Mouse (Mus musculus): ENCODE measurements around the gene Vsig10l. TPM values are rescaled to one million over a fixed set of nuclear protein-coding genes. Genes with fewer than 3 reads are reported as not detected.

The Vsig10l gene
- polyA plus RNA-seq (2012; rRNA removed): 0.81 and 0.91 TPM in 2 replicates

GRCm38 (mm10) chr7:43462851-43463250 is at the start of gene Vsig10l:
TSS of gene Vsig10l (plus strand) at chr7:43463151.

DNA sequence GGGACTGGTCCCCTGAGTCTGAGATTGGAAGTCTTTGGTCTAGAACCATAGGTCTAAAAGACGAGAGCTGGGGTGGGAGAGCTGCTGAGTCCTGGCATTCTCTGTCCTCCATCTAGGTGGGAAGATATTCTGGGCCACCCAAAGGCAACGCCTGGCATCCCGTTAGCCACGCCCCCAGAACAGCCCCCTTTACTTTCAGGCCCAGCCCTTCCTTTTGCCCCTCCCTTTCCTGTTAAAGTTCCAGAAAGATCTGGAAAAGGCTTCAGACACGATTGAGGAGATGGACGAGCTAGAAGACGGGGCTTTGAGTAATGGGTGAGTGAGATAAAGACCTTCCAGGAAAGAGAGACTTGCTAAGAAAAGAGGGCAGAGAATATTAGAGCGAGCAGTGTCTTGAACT is 35.5 kb upstream of the Vsig10l start, which contains the start of gene Lim2:
Gene Lim2, plus strand, starts transcription at position 265 of the 400 bp plus-strand sequence.

GRCm38 (mm10) chr7:43436341-43437255 is 26.4 kb upstream of the Vsig10l start, which contains the start of gene Nkg7:
TSS of gene Nkg7 (plus strand) at chr7:43437073.

GRCm38 (mm10) chr7:43440482-43440881 is 22.5 kb upstream of the Vsig10l start, which contains the start of gene Cldnd2:
TSS of gene Cldnd2 (plus strand) at chr7:43440782.

GRCm38 (mm10) chr7:43443917-43444293 is 19.0 kb upstream of the Vsig10l start, which contains the start of the genes Etfb and Gm45233:
TSS of gene Etfb (plus strand) at chr7:43444083.
TSS of gene Gm45233 (plus strand) at chr7:43444128.

GRCm38 (mm10) chr7:43489631-43490125 is 26.7 kb downstream of the Vsig10l start, which contains the start of gene Iglon5:
TSS of gene Iglon5 (minus strand) at chr7:43490075.

Other genes starting within 250 kb of the Vsig10l start
- 4.6 and 5.2 TPM in 2 replicates for gene Zfp715, start 149.9 kb upstream of the Vsig10l start, polyA plus RNA-seq (2012; rRNA removed)
- 1.7 and 1.8 TPM in 2 replicates for gene Siglecf, start 111.8 kb upstream of the Vsig10l start, polyA plus RNA-seq (2012; rRNA removed)
- 5.8 and 6.3 TPM in 2 replicates for gene Siglecg, start 54.9 kb upstream of the Vsig10l start, polyA plus RNA-seq (2012; rRNA removed)
- gene Lim2, start 35.5 kb upstream of the Vsig10l start, polyA plus RNA-seq (2012; rRNA removed): 0.06 and 0.07 TPM in 2 replicates
- 6.7 and 6.9 TPM in 2 replicates for gene Nkg7, start 26.1 kb upstream of the Vsig10l start, polyA plus RNA-seq (2012; rRNA removed)
- 0.56 and 1.4 TPM in 2 replicates for gene Cldnd2, start 22.4 kb upstream of the Vsig10l start, polyA plus RNA-seq (2012; rRNA removed)
- 327 and 343 TPM in 2 replicates for gene Etfb, start 19.1 kb upstream of the Vsig10l start, polyA plus RNA-seq (2012; rRNA removed)
- gene Gm45233, start 19.0 kb upstream of the Vsig10l start, polyA plus RNA-seq (2012; rRNA removed): 0.08 and 0.30 TPM in 2 replicates
- gene Iglon5, start 26.9 kb downstream of the Vsig10l start, polyA plus RNA-seq (2012; rRNA removed): 0.01 and 0.03 TPM in 2 replicates
- gene 4931406B18Rik, start 42.8 kb downstream of the Vsig10l start, polyA plus RNA-seq (2012; rRNA removed): not detected in 2 replicates
- gene Cd33, start 81.3 kb downstream of the Vsig10l start, polyA plus RNA-seq (2012; rRNA removed): 9.2 and 11.9 TPM in 2 replicates
- gene Zfp658, start 99.1 kb downstream of the Vsig10l start, polyA plus RNA-seq (2012; rRNA removed): 0.45 and 0.46 TPM in 2 replicates
- 1.0 and 1.1 TPM in 2 replicates for gene Zfp719, start 116.5 kb downstream of the Vsig10l start, polyA plus RNA-seq (2012; rRNA removed)
- gene Zfp819, start 144.0 kb downstream of the Vsig10l start, polyA plus RNA-seq (2012; rRNA removed): 0.02 TPM in 1 of 2 replicates, not detected in the other
- gene Ceacam18, start 171.6 kb downstream of the Vsig10l start, polyA plus RNA-seq (2012; rRNA removed): 0.02 TPM in 1 of 2 replicates, not detected in the other
- 5.9 and 8.5 TPM in 2 replicates for gene Siglece, start 197.0 kb downstream of the Vsig10l start, polyA plus RNA-seq (2012; rRNA removed)
- gene Ctu1, start 208.9 kb downstream of the Vsig10l start, polyA plus RNA-seq (2012; rRNA removed): 2.6 and 2.8 TPM in 2 replicates
- gene Klk14, start 227.3 kb downstream of the Vsig10l start, polyA plus RNA-seq (2012; rRNA removed): 0.02 TPM in 1 of 2 replicates, not detected in the other
- not detected in 2 replicates for gene Klk13, start 249.4 kb downstream of the Vsig10l start, polyA plus RNA-seq (2012; rRNA removed)

All from liver, embryonic 18 days (tissue).